Mouse (Mus musculus) gastrocnemius, postnatal 14 days (tissue): ENCODE measurements around the gene Wars. TPM values are rescaled to one million over a fixed set of nuclear protein-coding genes. Genes with fewer than 3 reads are reported as not detected.
A peak's percentile ranks its signal among the peaks of the same experiment; 100 is the strongest.

Source experiments
- DNase-seq: peaks from one replicate; pipeline ENCODE4 v3.0.0; 2021; ENCODE audit warnings: mixed read lengths
- intact Hi-C: fragments of 180-260 bp; cut with DNase I; formaldehyde crosslinking; loops from one replicate; pipeline ENCODE4 v1.15.1; 2025; ENCODE audit warnings: low total_unique reads
- total RNA-seq, 2 experiments: library from RNA; stranded (reverse); gene quantifications; 2 replicates each; pipeline ENCODE4 v1.2.3; 2021

The Wars gene
- total RNA-seq, 2 experiments from 2014 or later = 22.5 to 25.9 TPM

DNA sequence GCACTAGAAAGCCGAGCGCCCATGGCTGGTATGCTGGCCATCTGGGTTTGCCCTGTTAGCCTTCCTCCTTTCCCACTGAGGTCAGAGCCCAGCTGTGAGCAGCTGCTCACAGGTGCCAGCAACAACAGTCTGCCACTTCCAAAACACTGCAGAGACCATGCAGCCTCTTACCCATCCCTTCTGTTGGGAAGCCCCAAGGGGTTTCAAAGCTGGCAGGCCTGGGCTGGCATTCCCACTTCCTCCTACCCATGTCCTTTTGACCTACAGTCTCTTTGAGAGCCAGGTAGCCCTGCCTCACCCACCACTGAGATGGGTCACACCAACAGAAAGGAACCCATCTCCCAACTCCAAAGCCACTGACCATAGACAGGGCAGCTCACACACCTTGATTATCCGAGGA is 60.6 kb downstream of the Wars start:
- intact Hi-C loops = no loop called here
- DNase-seq = no peak

DNA sequence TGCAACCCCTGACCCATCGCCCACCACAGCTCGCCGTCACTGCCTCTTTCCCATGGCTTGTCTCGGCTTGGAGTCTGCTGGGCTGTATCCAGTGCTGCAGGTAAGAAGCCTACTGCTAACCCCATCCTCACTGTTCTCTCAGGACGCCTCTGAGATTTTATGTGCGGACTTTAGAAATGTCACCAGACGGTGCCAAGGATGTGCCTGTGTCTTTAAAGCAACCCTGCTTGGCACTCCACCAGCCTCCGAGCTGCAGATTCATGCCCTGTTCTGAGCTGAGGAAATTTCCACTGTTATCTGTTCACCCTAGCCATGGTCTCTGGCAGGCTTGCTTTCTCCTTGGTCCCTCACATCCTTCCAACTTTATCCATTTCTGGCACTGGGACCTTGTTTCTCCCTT is 61.1 kb downstream of the Wars start:
- intact Hi-C loops = no loop called here
- DNase-seq = no peak

DNA sequence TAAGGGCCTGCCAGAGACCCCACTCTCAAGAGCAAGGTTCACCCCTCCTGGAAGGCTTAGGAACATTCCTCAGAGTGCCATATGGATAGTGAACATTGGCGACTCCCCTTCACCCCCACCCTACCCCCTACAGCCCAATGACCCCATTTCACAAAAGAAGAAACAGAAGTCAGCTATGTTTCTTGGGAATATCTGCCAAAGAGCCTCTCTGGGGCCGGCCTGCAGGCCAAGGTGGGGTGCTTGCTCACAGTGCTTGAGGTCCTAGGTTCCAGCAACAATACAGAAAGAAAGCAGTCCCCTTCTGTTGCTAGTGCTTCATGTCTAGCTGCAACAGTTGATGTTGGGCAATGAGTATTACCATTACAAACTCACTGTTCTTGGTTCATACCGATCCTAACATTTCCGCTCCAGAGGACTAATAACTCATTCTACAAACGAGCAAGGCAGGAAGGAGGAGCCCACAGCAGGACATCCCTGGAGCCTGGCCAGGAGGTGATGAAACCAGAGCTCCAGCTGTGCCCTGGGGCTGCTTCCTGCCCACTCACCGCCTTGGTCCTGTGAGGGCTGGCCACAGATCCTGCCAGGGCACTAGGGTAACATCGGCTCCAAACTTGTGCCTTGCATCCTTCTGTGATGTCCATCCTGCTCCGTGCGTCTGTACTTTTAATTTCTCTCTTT is 61.9 kb downstream of the Wars start:
- intact Hi-C loops = no loop called here
- peak; percentile 65 for DNase-seq

DNA sequence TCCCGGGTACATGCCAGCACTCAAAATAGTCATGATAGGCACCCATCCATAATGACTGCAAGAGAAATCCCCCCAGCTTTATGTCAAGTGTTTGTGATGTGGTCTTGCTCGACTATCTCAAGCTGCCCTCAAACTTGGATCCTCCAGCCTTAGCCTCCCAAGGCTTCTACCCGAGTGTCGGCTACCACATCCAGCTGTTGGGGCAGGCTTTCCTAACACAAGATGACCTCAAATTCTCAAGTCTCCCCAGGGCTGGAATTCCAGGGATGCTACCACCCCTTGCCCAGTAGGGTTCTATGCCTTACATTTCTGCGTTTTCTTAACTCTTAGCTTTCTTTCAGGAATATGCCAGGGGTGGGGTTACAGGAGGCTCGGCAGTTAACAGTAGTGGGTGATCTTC is 63.6 kb downstream of the Wars start:
- intact Hi-C loops = no loop called here
- no peak for DNase-seq

DNA sequence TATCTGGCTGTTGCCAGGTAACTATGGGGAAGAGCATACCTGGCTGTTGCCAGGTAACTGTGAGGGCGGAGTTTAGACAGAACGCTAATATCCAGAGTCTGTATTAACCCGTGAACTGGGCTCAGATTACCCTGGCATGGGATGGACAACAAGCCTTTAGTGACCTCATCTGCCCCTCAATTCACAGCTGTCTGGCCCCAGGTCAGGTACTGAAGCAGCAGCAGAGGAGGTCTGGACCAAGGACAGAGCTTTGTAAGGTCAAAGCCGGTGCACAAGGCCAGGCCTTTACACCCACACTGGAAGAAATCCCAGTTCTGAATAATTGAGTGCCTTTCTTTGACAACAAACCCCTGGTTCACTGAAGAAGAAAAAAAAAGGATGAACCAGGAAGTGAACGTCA is 64.3 kb downstream of the Wars start:
- intact Hi-C loops = no loop called here
- no peak for DNase-seq

DNA sequence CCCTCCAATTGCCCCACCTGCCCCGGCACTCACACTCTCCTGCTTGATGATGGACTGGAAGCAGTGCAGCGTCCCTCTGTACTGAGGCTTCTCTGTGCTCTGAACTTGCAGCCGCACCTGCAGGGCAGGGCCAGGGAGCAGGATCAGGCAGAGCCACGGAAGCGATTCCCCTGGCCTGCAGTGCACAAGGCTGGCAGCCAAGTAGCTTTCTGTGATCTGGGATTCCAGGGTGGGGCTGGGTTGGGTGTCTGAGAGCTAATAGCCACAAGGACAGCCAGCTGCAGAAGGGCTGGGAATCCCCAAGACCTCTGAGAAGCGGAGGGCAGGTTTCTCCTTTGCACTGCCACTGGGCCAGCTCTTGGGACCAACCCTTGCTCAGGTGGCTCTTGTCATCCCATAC is 66.3 kb downstream of the Wars start:
- intact Hi-C loops = no loop called here
- no peak for DNase-seq

DNA sequence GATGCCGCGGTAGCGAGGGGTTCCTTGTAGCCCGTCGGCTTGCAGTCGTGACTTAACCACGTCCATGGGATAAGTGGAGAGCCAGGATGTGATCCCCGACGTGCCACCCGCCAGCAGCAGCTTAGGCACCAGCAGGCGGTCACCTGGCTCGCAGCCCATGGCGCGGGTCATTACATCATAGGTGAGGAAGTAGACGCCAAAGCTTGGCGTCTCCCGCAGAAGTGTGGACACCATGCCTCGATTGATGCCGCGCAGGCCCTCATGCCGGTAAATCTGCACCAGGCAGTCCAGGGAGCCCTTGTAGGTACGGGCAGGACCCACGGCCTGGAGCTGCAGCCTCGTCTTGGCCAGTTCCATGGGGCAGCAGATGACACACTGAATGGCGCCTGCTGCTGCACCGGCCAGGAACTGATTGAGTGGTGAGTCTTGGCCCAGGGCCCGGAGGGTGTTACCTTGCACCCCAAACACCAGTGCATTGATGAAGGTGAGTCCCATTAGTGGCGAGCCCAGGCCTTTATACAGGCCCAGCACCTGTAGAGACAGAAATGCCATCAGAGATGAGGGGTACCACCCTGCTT is 66.9 kb downstream of the Wars start:
- intact Hi-C loops = no loop called here
- DNase-seq = no peak

DNA sequence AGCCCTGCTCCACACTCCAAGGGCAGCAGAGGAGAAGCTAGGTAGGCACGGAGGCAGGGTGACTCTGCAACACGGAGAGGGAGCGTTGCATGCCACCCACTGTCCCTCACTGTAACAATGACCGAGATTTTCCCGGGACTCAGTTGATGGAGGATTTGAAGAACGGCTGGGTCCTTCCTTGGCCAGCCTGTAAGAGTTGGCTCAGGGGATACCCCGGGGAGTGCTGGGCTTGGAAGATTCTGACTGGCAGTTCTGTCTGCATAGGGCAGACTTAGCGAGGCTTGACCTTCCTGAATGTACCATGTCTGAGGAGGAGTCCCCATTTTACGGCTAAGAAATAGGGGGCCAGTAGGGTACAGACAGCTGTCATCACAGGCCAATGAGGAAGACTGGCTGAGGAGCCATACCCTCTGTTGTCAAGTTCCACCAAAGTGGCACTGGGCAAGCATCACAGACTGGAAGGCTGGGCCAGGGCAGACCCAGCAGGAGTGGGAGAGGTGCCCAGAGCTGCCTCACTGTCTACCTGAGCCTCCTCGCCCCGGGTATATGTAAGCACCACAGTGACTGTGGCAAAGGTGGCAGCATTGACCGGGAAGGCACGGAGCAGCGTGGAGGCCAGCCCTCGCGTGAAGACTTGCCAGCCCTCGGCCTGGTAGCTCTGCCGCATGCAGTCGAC is 67.6 kb downstream of the Wars start:
- DNase-seq = no peak
- intact Hi-C loops = no loop called here

DNA sequence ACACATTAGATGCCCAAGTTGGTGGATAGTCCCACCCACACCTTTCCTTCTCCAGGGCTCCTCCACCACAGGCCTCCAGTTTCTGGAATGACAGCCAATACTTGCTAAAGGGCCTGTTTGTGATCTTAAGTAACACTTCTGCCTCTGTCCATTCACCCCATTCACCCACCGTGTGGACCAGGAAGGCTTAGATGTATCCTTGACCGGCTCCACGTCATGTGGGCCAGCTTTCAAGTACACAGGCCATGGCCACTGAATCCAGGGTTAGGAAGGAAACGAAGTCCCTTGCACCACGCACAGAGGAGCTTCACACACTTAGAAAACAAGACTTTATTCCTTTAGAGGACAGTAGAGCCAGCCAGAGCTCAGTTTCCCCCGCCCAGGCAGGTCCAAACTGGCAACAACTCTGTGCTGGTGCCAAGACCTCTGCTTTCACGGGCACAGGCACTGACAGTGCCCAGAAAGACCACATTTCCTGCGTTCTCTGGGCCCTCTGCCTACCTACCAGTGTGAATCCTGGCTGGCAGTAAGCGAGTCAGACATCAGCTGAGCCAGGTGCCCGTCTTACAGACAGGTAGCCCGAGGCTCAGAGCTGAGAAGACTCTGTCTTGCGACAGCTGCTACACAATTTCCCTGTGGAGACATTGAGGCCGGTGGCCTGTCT is 68.3 kb downstream of the Wars start:
- DNase-seq = no peak
- intact Hi-C loops = no loop called here

DNA sequence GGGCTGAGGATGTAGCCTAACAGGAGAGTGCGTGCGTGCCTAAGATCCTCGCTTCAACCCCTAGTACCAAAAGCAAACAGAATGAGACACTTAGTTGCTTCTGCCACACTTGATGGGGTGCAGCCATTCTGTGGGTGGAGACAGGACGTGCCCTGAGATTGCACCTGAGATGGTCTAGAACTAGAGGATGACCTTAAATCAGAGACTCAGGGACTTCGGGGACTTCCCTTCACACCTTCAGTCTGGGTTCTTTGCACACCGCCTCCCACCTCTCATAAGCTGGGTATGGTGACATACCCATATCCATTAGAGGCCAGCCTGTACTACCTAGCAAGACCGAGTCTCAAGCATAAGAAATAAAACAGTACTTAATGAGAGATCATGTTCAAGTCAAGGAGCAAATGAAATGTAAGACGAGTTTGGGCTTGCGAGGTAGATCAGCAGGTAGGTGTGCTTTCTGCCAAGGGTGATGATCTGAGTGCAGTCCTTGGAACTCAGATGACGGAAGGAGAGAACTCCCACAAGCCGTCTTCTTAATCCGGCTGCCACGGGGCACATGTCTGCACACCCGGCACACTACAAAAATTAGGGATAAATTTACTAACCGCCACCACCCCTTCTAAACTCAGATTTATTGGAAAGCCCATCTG is 69.6 kb downstream of the Wars start:
- DNase-seq = no peak
- intact Hi-C loops = no loop called here

DNA sequence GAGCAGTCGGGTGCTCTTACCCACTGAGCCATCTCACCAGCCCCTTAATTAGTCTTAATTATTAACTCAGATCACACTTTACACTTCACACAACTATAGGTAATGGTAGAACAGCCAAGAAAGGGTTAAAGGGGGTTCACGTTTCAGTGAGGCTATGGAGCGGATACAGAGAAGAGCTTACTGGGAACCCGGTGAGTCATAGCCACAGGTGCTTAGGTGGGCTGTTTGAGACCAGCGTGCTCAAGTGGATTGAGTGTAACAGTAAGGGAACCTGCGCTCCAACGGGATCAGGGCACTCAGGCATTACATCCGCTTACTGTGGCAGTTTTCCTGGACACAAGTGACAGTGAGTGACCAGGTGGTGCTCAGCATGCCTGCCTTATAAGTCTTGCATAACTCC is 70.9 kb downstream of the Wars start:
- intact Hi-C loops = no loop called here
- DNase-seq = no peak

DNA sequence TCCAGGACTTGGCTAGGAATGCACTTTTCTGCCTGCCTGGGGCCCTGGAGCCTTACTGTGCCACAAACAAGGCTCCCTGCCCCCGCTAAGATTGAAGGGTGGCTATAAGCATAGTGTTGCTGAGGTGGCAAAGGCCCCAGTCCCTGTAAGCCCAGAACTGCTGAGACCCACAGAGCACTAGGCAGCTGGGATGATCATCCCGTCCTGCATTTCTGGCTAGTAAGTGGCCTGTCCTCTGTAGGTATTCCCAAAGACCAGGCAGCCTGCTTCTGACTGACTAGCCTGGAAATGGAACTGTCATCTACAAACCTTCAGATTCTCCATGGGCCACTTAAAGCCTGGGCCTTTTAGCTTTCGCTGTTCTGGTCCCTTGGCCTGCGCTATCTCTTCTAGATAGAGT is 73.5 kb downstream of the Wars start:
- intact Hi-C loops = no loop called here
- no peak for DNase-seq

DNA sequence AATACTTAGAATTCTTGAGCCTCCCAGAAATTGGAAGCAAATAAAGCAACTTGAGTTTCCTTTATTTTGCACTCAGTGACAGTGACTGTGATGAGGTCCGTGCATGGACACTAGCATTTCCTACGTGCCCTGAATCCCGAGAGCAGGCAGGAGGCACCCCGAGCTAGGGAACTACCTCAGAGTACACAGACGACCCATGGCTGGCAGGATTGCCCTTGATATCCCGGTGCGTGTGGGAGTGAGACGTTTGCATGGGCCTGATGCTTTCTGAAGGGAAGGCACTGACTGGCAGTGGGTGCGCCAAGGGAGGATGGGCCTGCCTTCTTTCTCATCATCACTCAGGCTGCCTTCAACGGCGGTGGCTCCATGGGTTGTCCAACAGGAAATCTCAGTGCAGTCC is 77.4 kb downstream of the Wars start:
- DNase-seq = no peak
- intact Hi-C loops = no loop called here

DNA sequence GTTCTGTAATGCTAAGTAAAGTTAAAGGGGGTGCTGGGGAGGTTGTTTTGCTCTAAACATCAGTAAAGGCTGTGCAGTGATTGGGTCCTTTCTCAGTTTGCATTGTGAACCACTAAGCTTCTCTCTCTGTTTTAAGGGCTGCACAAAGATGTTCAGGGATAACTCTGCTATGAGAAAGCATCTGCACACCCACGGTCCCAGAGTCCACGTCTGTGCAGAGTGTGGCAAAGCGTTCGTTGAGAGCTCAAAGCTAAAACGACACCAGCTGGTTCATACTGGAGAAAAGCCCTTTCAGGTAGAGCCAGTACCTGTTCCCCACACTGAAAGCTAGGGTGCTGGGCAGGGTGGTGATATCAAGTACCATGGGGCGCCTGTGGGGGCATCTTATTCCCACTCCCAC is 79.5 kb downstream of the Wars start:
- intact Hi-C loops = loop anchor here (5.0 kb wide), 2 partner anchors 38 to 78 kb away; partner anchors contain the start of genes Wars and Wdr25
- DNase-seq = no peak

DNA sequence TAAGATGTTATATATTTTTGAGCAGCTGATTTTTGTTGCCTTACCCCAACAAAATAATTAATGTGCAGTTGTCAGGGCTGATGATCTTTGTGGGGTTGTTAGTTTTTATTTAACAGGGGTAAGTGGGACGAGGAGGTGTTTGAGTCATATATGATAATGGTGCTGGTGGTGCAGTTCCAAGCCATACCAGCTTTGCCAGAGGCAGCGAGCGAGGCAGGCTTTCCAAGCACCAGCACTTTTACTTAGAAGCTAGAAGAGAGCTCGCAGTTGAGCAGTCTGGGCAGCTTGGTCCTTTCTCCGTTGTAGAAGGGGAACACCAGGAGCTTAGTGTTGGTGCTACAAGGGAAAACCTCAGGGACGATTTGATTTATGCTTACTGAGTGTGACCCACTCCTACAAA is 81.5 kb downstream of the Wars start:
- no peak for DNase-seq
- intact Hi-C loops = loop anchor here (5.0 kb wide), 2 partner anchors 40 to 80 kb away; partner anchors contain the start of genes Wars and Wdr25

DNA sequence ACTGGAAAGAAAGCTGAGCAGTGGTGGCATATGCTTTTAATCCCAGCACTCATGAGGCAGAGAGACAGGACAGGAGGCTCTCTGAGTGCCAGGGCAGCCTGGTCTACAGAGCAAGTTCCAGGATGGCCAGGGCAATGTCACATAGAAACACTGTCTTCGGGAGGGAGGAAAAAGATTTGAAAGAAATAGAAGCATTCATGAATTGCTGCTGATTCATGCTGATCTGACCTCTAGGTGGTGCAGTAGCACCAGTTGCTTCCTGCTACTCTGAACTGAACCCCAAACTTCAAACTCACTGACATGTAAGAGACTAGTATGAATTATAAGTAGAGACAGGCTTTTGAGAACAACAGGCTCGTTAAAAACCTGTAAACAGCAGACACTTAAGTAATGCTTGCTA is 82.8 kb downstream of the Wars start:
- DNase-seq = no peak
- intact Hi-C loops = loop anchor here (5.0 kb wide), 2 partner anchors 41 to 81 kb away; partner anchors contain the start of genes Wars and Wdr25

DNA sequence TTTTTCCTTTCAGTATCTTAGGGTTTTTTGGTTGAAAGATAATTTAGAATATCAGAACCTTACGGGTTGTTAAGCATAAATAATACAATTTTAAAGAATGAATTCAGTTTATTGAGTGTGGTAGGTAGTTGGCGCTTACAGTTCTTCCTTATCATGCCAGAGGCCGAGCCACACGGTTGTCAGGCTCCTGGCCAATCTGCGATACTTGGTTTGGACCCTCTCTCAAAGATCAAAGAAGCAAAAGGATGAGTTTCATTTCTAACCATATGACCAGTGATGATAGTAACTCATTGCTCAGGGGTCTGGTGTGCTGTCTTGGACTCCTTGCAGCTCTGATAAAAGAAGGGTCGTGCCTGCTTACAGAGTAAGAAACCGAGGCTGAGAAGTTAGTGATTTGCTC is 83.7 kb downstream of the Wars start:
- no peak for DNase-seq
- intact Hi-C loops = loop anchor here (5.0 kb wide), 2 partner anchors 42 to 82 kb away; partner anchors contain the start of genes Wars and Wdr25
